Mouse (Mus musculus) left cerebral cortex, adult 2 months (tissue): ENCODE data around the gene Lypd1. TPM values are rescaled to one million over a fixed set of nuclear protein-coding genes. Genes with fewer than 3 reads are reported as not detected.

Experiments used
- DNase-seq, 2 experiments: peaks; one replicate each; pipeline ENCODE4 v3.0.0; 2021 to 2022; ENCODE audit warnings: low spot score in 2 of 2, mixed read lengths in 1 of 2; ENCODE audit errors: extremely low spot score in 1 of 2
- H3K27ac ChIP-seq: fragments of 200-600 bp; 2 replicates; pipeline ENCODE4 v1.8.1; 2022
- H3K4me3 ChIP-seq: fragments of 200-600 bp; 2 replicates; pipeline ENCODE4 v1.8.1; 2022
- CTCF ChIP-seq: fragments of 200-600 bp; IDR thresholded peaks from 2 replicates; pipeline ENCODE4 v1.8.1; 2022; ENCODE audit warnings: antibody characterized with exemption, mild to moderate bottlenecking, moderate library complexity
- intact Hi-C: fragments of 180-260 bp; cut with DNase I; formaldehyde crosslinking; loops from one replicate; pipeline ENCODE4 v1.15.1; 2025
- total RNA-seq, 2 experiments: library from RNA; stranded (reverse); gene quantifications; 2 replicates each; pipeline ENCODE4 v1.2.3; 2021

The Lypd1 gene
- total RNA-seq, 2 experiments from 2014 or later: 91.3 to 110 TPM

- intact Hi-C loops: loop anchor here (5.0 kb wide), 2 partner anchors 303 to 1022 kb away; no protein-coding TSS in a partner anchor
- peak; percentile 15 to 26 for DNase-seq
- peak; percentile 41 for TF ChIP-seq CTCF
- Histone ChIP-seq H3K27ac (no peak overlapping the region), H3K4me3 (peak overlapping the region; percentile 67)
Observed at GRCm38 (mm10) chr1:125910211-125910870, 2.6 kb downstream of the Lypd1 start.

DNA sequence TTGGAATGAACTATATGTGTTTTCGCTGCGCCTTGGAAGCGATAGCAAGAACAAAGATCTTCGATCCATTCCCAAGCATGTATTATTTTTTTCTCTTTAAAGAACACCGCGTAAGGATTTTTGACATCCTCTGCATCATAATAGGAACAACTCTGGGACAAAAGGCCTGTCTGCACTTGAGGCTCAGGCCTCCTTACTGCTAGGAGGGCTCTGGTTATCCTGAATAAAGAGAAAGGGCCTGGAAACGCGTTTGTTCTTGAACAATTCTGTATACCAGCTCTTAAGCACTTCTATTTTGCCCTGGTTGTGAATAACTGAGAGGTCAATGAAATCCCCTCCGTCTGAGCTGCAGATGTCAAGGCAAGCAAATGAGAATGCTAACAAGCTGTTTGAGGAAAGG lies 19.7 kb downstream of the Lypd1 start:
- TF ChIP-seq CTCF: no peak
- no peak for DNase-seq
- intact Hi-C loops: no loop called here
- Histone ChIP-seq H3K4me3 (no peak overlapping the region), H3K27ac (no peak overlapping the region)

- DNase-seq: no peak
- Histone ChIP-seq H3K4me3 (no peak overlapping the region), H3K27ac (no peak overlapping the region)
- intact Hi-C loops: no loop called here
- TF ChIP-seq CTCF: no peak
Observed at GRCm38 (mm10) chr1:125870056-125870455, 42.8 kb downstream of the Lypd1 start.

- H3K27ac ChIP-seq: no peak overlapping the region
- peak; percentile 22 to 30 for DNase-seq
- TF ChIP-seq CTCF: no peak
- no peak overlapping the region for H3K4me3 ChIP-seq
- intact Hi-C loops: no loop called here
Observed at GRCm38 (mm10) chr1:125858631-125859030, 54.3 kb downstream of the Lypd1 start.

DNA sequence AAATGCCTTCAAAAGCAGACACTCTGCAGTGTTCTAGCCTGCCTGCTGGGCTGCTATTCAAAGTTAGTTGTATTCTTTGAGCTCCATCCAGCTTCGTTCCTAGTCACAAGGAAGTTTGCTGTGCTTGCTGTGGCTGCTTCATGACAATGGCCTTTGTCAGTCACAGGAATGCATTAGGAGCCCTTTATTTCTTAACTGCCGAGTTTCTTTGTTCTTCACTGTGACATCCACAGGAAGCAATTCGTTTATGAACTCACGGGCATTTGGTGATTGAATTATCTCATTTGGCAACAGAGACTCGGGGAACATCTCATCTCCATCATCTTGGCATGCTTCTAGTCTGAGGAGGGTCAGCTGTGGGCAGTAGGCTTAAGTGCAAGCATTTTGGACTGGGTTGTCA lies 58.3 kb downstream of the Lypd1 start:
- DNase-seq: no peak
- intact Hi-C loops: no loop called here
- Histone ChIP-seq H3K27ac (no peak overlapping the region), H3K4me3 (no peak overlapping the region)
- TF ChIP-seq CTCF: no peak

- no peak for DNase-seq
- TF ChIP-seq CTCF: no peak
- no peak overlapping the region for H3K27ac ChIP-seq
- intact Hi-C loops: no loop called here
- no peak overlapping the region for H3K4me3 ChIP-seq
Observed at GRCm38 (mm10) chr1:125839746-125840392, 73.0 kb downstream of the Lypd1 start.

DNA sequence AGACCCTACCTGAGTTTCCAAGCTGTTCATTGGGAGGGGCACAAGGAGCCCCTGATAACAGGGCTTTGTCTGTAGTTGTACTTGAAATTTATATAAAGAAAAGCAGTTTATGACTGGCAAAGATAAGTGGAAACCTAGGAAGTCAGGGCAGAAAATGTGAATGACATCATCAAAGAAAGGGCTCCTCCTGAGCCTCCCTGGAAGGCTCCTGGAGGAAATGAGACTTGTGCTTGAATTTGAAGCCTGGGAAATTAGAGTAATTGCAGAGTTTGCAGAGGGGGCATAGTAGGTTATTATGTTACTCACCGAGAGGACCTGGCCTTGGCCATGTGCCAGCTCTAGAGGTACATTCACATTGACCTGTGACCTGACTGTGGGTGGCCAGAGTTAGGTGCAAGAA lies 75.4 kb downstream of the Lypd1 start:
- no peak overlapping the region for H3K27ac ChIP-seq
- no peak for TF ChIP-seq CTCF
- DNase-seq: no peak
- H3K4me3 ChIP-seq: no peak overlapping the region
- intact Hi-C loops: no loop called here

GRCm38 (mm10) chr1:125823611-125824010 lies 89.3 kb downstream of the Lypd1 start:
- intact Hi-C loops: no loop called here
- Histone ChIP-seq H3K4me3 (no peak overlapping the region), H3K27ac (no peak overlapping the region)
- no peak for DNase-seq
- no peak for TF ChIP-seq CTCF

DNA sequence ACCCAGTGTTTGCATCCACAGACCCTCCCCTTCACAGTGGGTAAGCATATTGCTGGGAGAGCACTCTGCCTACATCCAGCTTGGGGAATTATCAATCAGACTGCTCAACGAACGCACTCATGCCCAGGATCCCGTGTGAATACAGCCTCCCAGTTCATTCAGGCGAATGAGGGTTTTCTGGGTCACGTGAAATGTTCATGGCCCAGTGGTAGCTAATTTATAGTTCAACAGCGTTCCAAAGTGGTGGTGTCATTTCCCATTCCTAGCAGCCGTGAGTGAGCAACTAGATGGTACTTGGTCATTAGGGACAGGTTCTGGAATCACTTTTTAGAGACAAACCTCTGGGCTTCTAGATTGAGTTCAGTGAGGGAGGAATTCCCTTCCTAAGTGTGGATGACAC lies 91.8 kb downstream of the Lypd1 start:
- no peak for DNase-seq
- Histone ChIP-seq H3K27ac (no peak overlapping the region), H3K4me3 (no peak overlapping the region)
- no peak for TF ChIP-seq CTCF
- intact Hi-C loops: no loop called here

Other genes with a start within 250 kb of the Lypd1 start
- gene Gpr39, start 236.1 kb downstream of the Lypd1 start, total RNA-seq: not detected